18 mouse cellular contexts compared by ENCODE assay signal in the genomic region with DNA sequence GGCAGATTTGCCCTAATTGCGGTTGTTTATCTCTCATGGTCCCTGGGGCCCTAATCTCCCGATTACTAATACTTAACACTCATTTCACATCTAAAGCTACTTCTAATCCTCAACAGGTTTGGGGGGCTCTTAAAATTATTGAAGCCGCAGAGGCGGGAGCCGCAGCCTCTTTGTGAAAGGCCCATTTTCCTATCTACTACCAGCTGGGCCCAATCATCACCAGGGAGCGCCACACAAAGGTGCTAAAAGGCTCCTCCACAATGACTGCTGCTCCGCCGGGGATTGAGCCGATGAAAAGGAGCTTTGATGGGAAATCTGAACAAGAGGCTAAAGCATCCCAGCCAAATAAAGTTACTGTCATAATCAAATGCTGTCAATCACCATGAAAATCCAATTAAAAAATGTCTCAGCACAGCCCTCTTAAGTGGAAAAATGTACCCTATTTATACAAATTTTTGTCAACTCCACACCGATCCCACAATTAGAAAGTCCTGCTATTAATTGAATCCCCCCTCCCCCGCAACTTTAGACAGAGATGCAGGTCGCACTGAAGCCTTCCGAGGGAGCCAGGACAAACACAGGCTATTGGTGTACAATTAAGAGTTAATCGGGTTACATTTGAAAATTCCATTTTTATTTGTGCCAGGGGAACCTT. TPM values are rescaled to one million over a fixed set of nuclear protein-coding genes. Genes with fewer than 3 reads are reported as not detected.
DNase-seq lines count a peak whose midpoint lies in the region; ATAC-seq and TF ChIP-seq lines count a peak whose summit lies in the region.
"Had no signal": no experiment of that assay in that cellular context is flagged by ENCODE, and none has a peak within 500 bp of the region (broad histone marks: within the 10 kb centered on the region; RNA-seq: fewer than 3 reads in every experiment).

No protein-coding gene starts in this region.

- H3K36me3 ChIP-seq in heart, embryonic 13.5 days: peaks cover 21% of the 10 kb centered on the region
- H3K36me3 ChIP-seq in E14TG2a.4 (ENCODE audit: insufficient read depth, low read length): no peaks in the 10 kb centered on the region
- peaks cover 20% of the 10 kb centered on the region for H3K36me3 ChIP-seq in forebrain, embryonic 10.5 days (replicated peaks)
- peaks cover 15% of the 10 kb centered on the region; the same call in 1 of the 2 replicates for H3K36me3 ChIP-seq in limb, embryonic 10.5 days
- H3K36me3 ChIP-seq in intestine, embryonic 16.5 days (ENCODE audit: control insufficient read depth, insufficient read depth, low read length): no peaks in the 10 kb centered on the region

- H3K27me3 ChIP-seq in heart, embryonic 13.5 days (replicated peaks): peaks cover 70% of the 10 kb centered on the region
- H3K27me3 ChIP-seq in E14TG2a.4 (ENCODE audit: insufficient read depth, low read length): no peaks in the 10 kb centered on the region; the same call in 1 of the 2 replicates
- peaks cover 92% of the 10 kb centered on the region for H3K27me3 ChIP-seq in forebrain, embryonic 10.5 days (ENCODE audit: poor library complexity, severe bottlenecking)
- H3K27me3 ChIP-seq in limb, embryonic 10.5 days (ENCODE audit: low read depth, poor library complexity, severe bottlenecking): peaks cover 78% of the 10 kb centered on the region
- no peaks in the 10 kb centered on the region for H3K27me3 ChIP-seq in intestine, embryonic 16.5 days (replicated peaks; ENCODE audit: control insufficient read depth, insufficient read depth, low read length)

- intact Hi-C loops in heart, postnatal 10 days (cut with DNase I): no loop called here

- DNase-seq in heart, postnatal 10 days: no peak
- peak; percentile 75 for DNase-seq in forebrain, embryonic 10.5 days (ENCODE audit: extremely low spot score, low spot score)
- DNase-seq in limb, embryonic 10.5 days (ENCODE audit: low spot score): no peak
- DNase-seq in cerebellum, adult 11 months: no peak
- DNase-seq in testis, postnatal 14 days (ENCODE audit: low spot score): no peak
- DNase-seq: B cell, adult 2 months; cerebellum, postnatal 14 days; gastrocnemius, postnatal 10 days; kidney, adult 9 months; lung, postnatal 14 days; right cerebral cortex, postnatal 14 days had no signal

- WGBS in heart, embryonic 13.5 days: 25% methylated on average over 14 of the region's 14 CpGs
- 5% methylated on average over 14 of the region's 14 CpGs for WGBS in forebrain, embryonic 10.5 days
- WGBS in limb, embryonic 10.5 days: 25% methylated on average over 14 of the region's 14 CpGs
- 60% methylated on average over 14 of the region's 14 CpGs for WGBS in intestine, embryonic 16.5 days

- no peak for TF ChIP-seq CTCF in E14TG2a.4 (conservative IDR thresholded peaks at IDR 0.05; ENCODE audit: low read length)

- H3K4me2 ChIP-seq in heart, embryonic 13.5 days: peak overlapping the region; percentile 29; the same call in 1 of the 2 replicates
- H3K4me2 ChIP-seq in intestine, embryonic 16.5 days (ENCODE audit: low read depth, low read length): no peak overlapping the region
- H3K4me2 ChIP-seq: liver, embryonic 11.5 days had no signal

- H3K9me3 ChIP-seq in heart, embryonic 13.5 days: no peaks in the 10 kb centered on the region
- H3K9me3 ChIP-seq in E14TG2a.4 (ENCODE audit: low read length): no peaks in the 10 kb centered on the region
- H3K9me3 ChIP-seq in forebrain, embryonic 10.5 days: no peaks in the 10 kb centered on the region
- no peaks in the 10 kb centered on the region for H3K9me3 ChIP-seq in limb, embryonic 10.5 days (replicated peaks)
- H3K9me3 ChIP-seq in intestine, embryonic 16.5 days (ENCODE audit: control insufficient read depth, low read length): no peaks in the 10 kb centered on the region

- H3K4me1 ChIP-seq in heart, embryonic 13.5 days: peaks cover 18% of the 10 kb centered on the region
- H3K4me1 ChIP-seq in E14TG2a.4 (replicated peaks; ENCODE audit: low read depth, low read length): peaks cover 23% of the 10 kb centered on the region
- H3K4me1 ChIP-seq in forebrain, embryonic 10.5 days: peaks cover 55% of the 10 kb centered on the region
- H3K4me1 ChIP-seq in limb, embryonic 10.5 days: peaks cover 53% of the 10 kb centered on the region
- peaks cover 3% of the 10 kb centered on the region; the same call in 1 of the 2 replicates for H3K4me1 ChIP-seq in intestine, embryonic 16.5 days (ENCODE audit: control insufficient read depth, insufficient read depth, low read length)

- H3K9ac ChIP-seq in heart, embryonic 13.5 days: no peak overlapping the region
- H3K9ac ChIP-seq in intestine, embryonic 16.5 days (ENCODE audit: low read depth, low read length): no peak overlapping the region

- no peak overlapping the region for H3K27ac ChIP-seq in heart, embryonic 13.5 days (replicated peaks)
- peak overlapping the region; percentile 78 for H3K27ac ChIP-seq in forebrain, embryonic 10.5 days
- H3K27ac ChIP-seq in limb, embryonic 10.5 days: peak overlapping the region; percentile 46; the same call in 1 of the 2 replicates
- H3K27ac ChIP-seq in intestine, embryonic 16.5 days (ENCODE audit: low read length): no peak overlapping the region

- no peak overlapping the region for H3K4me3 ChIP-seq in heart, embryonic 13.5 days
- H3K4me3 ChIP-seq in E14TG2a.4 (replicated peaks; ENCODE audit: low read length): peak overlapping the region; percentile 48
- peak overlapping the region; percentile 24 for H3K4me3 ChIP-seq in forebrain, embryonic 10.5 days
- no peak overlapping the region for H3K4me3 ChIP-seq in limb, embryonic 10.5 days
- no peak overlapping the region for H3K4me3 ChIP-seq in intestine, embryonic 16.5 days (ENCODE audit: low read length)
- H3K4me3 ChIP-seq: erythroblast, embryonic 14.5 days had no signal

- no peak for ATAC-seq in heart, embryonic 13.5 days (ENCODE audit: extremely low read depth, insufficient number of reproducible peaks, low FRiP score, low TSS enrichment)
- ATAC-seq in intestine, embryonic 16.5 days: no peak
- ATAC-seq: activated CD4-positive, CD25-positive, alpha-beta regulatory T cell, adult 4 months had no signal

RNA-seq across cellular contexts. Expression of gene Skor1, which starts 33.7 kb away (rescaled TPM):
- polyA plus RNA-seq in heart, embryonic 13.5 days (2015; fragmentation: Nextera tagmentation; extraction: Ambion mirVana): not detected in 2 replicates
- under 1 TPM; 0.07 to 0.22 TPM for total RNA-seq in heart, postnatal 10 days (2021)
- 0.05 TPM in 1 of 2 replicates, not detected in the other for polyA plus RNA-seq in forebrain, embryonic 10.5 days (2016; fragmentation: Nextera tagmentation; extraction: Ambion mirVana)
- polyA plus RNA-seq in limb, embryonic 10.5 days (2016; fragmentation: Nextera tagmentation; extraction: Ambion mirVana): 0.10 and 0.14 TPM in 2 replicates
- polyA plus RNA-seq in intestine, embryonic 16.5 days (2015; fragmentation: Nextera tagmentation; extraction: Ambion mirVana): not detected in 2 replicates
- total RNA-seq: heart, postnatal 25 days had no signal
- polyA plus RNA-seq: activated CD4-positive, CD25-positive, alpha-beta regulatory T cell, adult 4 months; liver, embryonic 11.5 days had no signal

Comparison
In these comparisons a context has a peak if more than half of its experiments do, and no peak if none do; other contexts are left out.
1. H3K27ac ChIP-seq: peak in forebrain, embryonic 10.5 days (single experiment) and limb, embryonic 10.5 days (single experiment); none in heart, embryonic 13.5 days (single experiment) and intestine, embryonic 16.5 days (single experiment).
2. H3K4me3 ChIP-seq: peak in E14TG2a.4 (single experiment) and forebrain, embryonic 10.5 days (single experiment); none in heart, embryonic 13.5 days (single experiment), limb, embryonic 10.5 days (single experiment) and intestine, embryonic 16.5 days (single experiment).